Mouse (Mus musculus): ENCODE data around the gene Eif2ak1. TPM values are rescaled to one million over a fixed set of nuclear protein-coding genes. Genes with fewer than 3 reads are reported as not detected.

Gene Eif2ak1
- polyA plus RNA-seq, 1 experiment = 40.9 TPM

DNA sequence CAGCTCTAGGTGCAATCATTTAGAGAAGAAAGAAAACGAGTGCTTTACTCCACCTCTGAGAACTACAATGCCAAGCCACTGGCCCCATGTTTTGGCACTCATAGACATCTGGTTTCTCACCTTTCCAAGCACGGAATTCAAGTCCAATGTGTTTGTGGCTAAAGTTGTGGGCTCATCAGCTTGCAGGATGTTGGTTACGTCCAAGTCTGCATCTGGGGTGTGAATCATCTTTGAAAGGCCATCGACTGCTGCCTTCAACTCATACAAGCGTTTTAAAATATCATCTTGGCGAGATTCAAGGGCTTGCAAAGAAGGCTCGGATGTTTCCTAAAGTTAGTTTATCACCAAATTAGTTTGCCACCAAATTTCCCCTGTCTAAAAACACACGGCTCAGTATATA, 88.8 kb downstream of the Eif2ak1 start:
- DNase-seq = no peak
- WGBS = 84% methylated on average over 8 of the region's 8 CpGs
- no peaks in the 10 kb centered on the region; the same call in 1 of the 2 replicates for H3K4me1 ChIP-seq (ENCODE audit: control insufficient read depth, insufficient read depth, low read length)
- TF ChIP-seq POLR2A (IDR thresholded peaks at IDR 0.05; ENCODE audit: borderline replicate concordance, insufficient read depth, low read length) = no peak
- no peak overlapping the region for H3K4me3 ChIP-seq (replicated peaks; ENCODE audit: insufficient read depth, low read depth, low read length)
- no peaks in the 10 kb centered on the region for H3K27me3 ChIP-seq (ENCODE audit: control insufficient read depth, insufficient read depth, low read length)
- H3K27ac ChIP-seq (ENCODE audit: insufficient read depth, low read length) = no peak overlapping the region

DNA sequence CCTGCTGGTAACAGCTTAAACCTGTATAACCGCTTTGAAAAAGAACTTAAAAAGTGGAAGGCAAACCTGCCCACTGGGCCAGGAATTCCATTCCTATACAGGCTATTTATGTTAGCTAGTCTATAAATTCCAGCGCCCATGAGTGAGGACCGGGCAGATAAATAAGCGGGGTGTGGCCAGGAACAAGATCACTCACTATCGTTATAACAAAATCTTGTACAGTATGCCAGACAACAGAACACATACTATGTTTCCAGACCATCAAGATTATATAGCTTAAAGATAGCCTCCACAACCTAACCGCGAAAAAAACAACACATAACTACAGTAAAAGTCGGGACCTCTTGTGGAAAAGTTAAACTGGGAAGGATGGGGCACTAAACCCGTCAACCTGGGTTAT, 91.3 kb downstream of the Eif2ak1 start:
- Histone ChIP-seq H3K4me3 (replicated peaks; ENCODE audit: insufficient read depth, low read depth, low read length) (peak overlapping the region; percentile 76), H3K27ac (ENCODE audit: insufficient read depth, low read length) (no peak overlapping the region), H3K4me1 (ENCODE audit: control insufficient read depth, insufficient read depth, low read length) (no peaks in the 10 kb centered on the region; the same call in 1 of the 2 replicates), H3K27me3 (ENCODE audit: control insufficient read depth, insufficient read depth, low read length) (no peaks in the 10 kb centered on the region)
- DNase-seq = no peak
- 2% methylated on average over 9 of the region's 9 CpGs for WGBS
- TF ChIP-seq CTCF (IDR thresholded peaks at IDR 0.05; ENCODE audit: borderline replicate concordance, insufficient read depth, low read depth, low read length) (no peak), POLR2A (IDR thresholded peaks at IDR 0.05; ENCODE audit: borderline replicate concordance, insufficient read depth, low read length) (no peak)

- TF ChIP-seq POLR2A (IDR thresholded peaks at IDR 0.05; ENCODE audit: borderline replicate concordance, insufficient read depth, low read length) = peak; percentile 63; the same call in 1 of the 2 replicates
- TF ChIP-seq CTCF (IDR thresholded peaks at IDR 0.05; ENCODE audit: borderline replicate concordance, insufficient read depth, low read depth, low read length) = no peak
These were observed 92.1 kb downstream of the Eif2ak1 start, which contains the start of the genes Aimp2 and Pms2 for GRCm38 (mm10) chr5:143909417-143910400. Aimp2 (minus strand) TSS chr5:143909847. Pms2 (plus strand) TSS chr5:143909964.

GRCm38 (mm10) chr5:143916221-143916620, 98.6 kb downstream of the Eif2ak1 start:
- no peak overlapping the region for H3K4me3 ChIP-seq (replicated peaks; ENCODE audit: insufficient read depth, low read depth, low read length)
- H3K4me1 ChIP-seq (ENCODE audit: control insufficient read depth, insufficient read depth, low read length) = peaks cover 2% of the 10 kb centered on the region; the same call in 1 of the 2 replicates
- DNase-seq = no peak
- H3K27me3 ChIP-seq (ENCODE audit: control insufficient read depth, insufficient read depth, low read length) = no peaks in the 10 kb centered on the region
- no peak overlapping the region for H3K27ac ChIP-seq (ENCODE audit: insufficient read depth, low read length)
- TF ChIP-seq CTCF (IDR thresholded peaks at IDR 0.05; ENCODE audit: borderline replicate concordance, insufficient read depth, low read depth, low read length) (no peak), POLR2A (IDR thresholded peaks at IDR 0.05; ENCODE audit: borderline replicate concordance, insufficient read depth, low read length) (no peak)
- 38% methylated on average over 9 of the region's 9 CpGs for WGBS

More at GRCm38 (mm10) chr5:143909417-143910400, 92.1 kb downstream of the Eif2ak1 start, which contains the start of the genes Aimp2 and Pms2:
- Histone ChIP-seq H3K27ac (ENCODE audit: insufficient read depth, low read length) (peak within 1 kb of the TSS; percentile 31), H3K27me3 (ENCODE audit: control insufficient read depth, insufficient read depth, low read length) (no peaks in the 10 kb centered on the region), H3K4me1 (ENCODE audit: control insufficient read depth, insufficient read depth, low read length) (no peaks in the 10 kb centered on the region; the same call in 1 of the 2 replicates), H3K4me3 (replicated peaks; ENCODE audit: insufficient read depth, low read depth, low read length) (peak within 1 kb of the TSS; percentile 79)
- DNase-seq = peak; percentile 97 to 99
- WGBS = under 1% methylated on average over 70 of the region's 70 CpGs

GRCm38 (mm10) chr5:143917418-143917817, 99.8 kb downstream of the Eif2ak1 start:
- 48% methylated on average over 5 of the region's 5 CpGs for WGBS
- DNase-seq = peak in 1 of 2 experiments; percentile 24
- TF ChIP-seq POLR2A (IDR thresholded peaks at IDR 0.05; ENCODE audit: borderline replicate concordance, insufficient read depth, low read length) (no peak), CTCF (IDR thresholded peaks at IDR 0.05; ENCODE audit: borderline replicate concordance, insufficient read depth, low read depth, low read length) (peak; percentile 44; the same call in 1 of the 2 replicates)
- Histone ChIP-seq H3K4me3 (replicated peaks; ENCODE audit: insufficient read depth, low read depth, low read length) (no peak overlapping the region), H3K27ac (ENCODE audit: insufficient read depth, low read length) (no peak overlapping the region), H3K27me3 (ENCODE audit: control insufficient read depth, insufficient read depth, low read length) (no peaks in the 10 kb centered on the region), H3K4me1 (ENCODE audit: control insufficient read depth, insufficient read depth, low read length) (peaks cover 2% of the 10 kb centered on the region; the same call in 1 of the 2 replicates)

- H3K27ac ChIP-seq (ENCODE audit: insufficient read depth, low read length) = no peak overlapping the region
- over 99% methylated on average over 3 of the region's 3 CpGs for WGBS
- no peak overlapping the region for H3K4me3 ChIP-seq (replicated peaks; ENCODE audit: insufficient read depth, low read depth, low read length)
- no peak for TF ChIP-seq POLR2A (IDR thresholded peaks at IDR 0.05; ENCODE audit: borderline replicate concordance, insufficient read depth, low read length)
- no peak for TF ChIP-seq CTCF (IDR thresholded peaks at IDR 0.05; ENCODE audit: borderline replicate concordance, insufficient read depth, low read depth, low read length)
- DNase-seq = no peak
- H3K27me3 ChIP-seq (ENCODE audit: control insufficient read depth, insufficient read depth, low read length) = no peaks in the 10 kb centered on the region
- H3K4me1 ChIP-seq (ENCODE audit: control insufficient read depth, insufficient read depth, low read length) = peaks cover 2% of the 10 kb centered on the region; the same call in 1 of the 2 replicates
These were observed 100.5 kb downstream of the Eif2ak1 start for GRCm38 (mm10) chr5:143918120-143918519.

DNA sequence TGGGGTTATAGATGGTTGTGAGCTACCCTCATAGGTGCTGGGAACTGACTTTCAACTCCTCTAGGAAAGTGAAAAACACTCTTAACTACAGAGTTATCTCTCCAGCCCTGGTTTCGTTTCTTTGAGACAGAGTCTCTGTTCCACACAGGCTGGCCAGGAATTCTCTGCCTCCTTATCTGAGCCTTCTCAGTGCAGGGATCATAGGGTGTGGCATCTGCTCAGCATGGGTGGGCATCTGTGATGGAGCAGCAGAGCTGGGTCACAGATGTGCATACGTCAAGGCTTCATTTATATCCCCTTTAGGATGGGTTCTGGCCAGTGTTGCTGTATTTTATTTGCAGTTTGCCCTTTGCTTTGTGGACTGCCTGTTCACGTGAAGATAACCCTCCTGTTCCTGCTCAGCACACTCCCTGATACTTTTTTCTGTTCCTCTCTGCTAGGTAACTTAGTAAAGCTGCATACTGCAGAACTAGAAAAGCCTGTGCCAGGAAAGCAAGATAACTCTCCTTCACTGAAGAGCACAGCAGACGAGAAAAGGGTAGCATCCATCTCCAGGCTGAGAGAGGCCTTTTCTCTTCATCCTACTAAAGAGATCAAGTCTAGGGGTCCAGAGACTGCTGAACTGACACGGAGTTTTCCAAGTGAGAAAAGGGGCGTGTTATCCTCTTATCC, 107.3 kb downstream of the Eif2ak1 start:
- no peak for DNase-seq
- TF ChIP-seq CTCF (IDR thresholded peaks at IDR 0.05; ENCODE audit: borderline replicate concordance, insufficient read depth, low read depth, low read length) (no peak), POLR2A (IDR thresholded peaks at IDR 0.05; ENCODE audit: borderline replicate concordance, insufficient read depth, low read length) (no peak)
- H3K27me3 ChIP-seq (ENCODE audit: control insufficient read depth, insufficient read depth, low read length) = no peaks in the 10 kb centered on the region

More for the DNA sequence above, 107.3 kb downstream of the Eif2ak1 start:
- 90% methylated on average over 6 of the region's 6 CpGs for WGBS
- no peak overlapping the region for H3K4me3 ChIP-seq (replicated peaks; ENCODE audit: insufficient read depth, low read depth, low read length)
- H3K27ac ChIP-seq (ENCODE audit: insufficient read depth, low read length) = no peak overlapping the region
- H3K4me1 ChIP-seq (ENCODE audit: control insufficient read depth, insufficient read depth, low read length) = no peaks in the 10 kb centered on the region

Measured in cerebellum, adult 2 months (tissue).